Mouse (Mus musculus) neural tube, embryonic 11.5 days (tissue): ENCODE measurements around the gene Gm11213. TPM values are rescaled to one million over a fixed set of nuclear protein-coding genes. Genes with fewer than 3 reads are reported as not detected.
A peak's percentile ranks its signal among the peaks of the same experiment; 100 is the strongest.

Experiments
- ATAC-seq: fragments of 200-750 bp; cut with Nextera tagmentation; 2 replicates; pipeline ENCODE4 v1.8.0; 2017; ENCODE audit warnings: moderate number of reproducible peaks, mild to moderate bottlenecking, moderate TSS enrichment, moderate library complexity; ENCODE audit not compliant: insufficient read depth, low FRiP score, low TSS enrichment
- DNase-seq: peaks from one replicate; pipeline ENCODE4 v3.0.0-alpha.2; 2015; ENCODE audit warnings: low spot score
- H3K27ac ChIP-seq: fragments of 300-500 bp; sonication (generic); 2 replicates; pipeline ENCODE4 v1.5.1; 2014; ENCODE audit warnings: low read depth, mild to moderate bottlenecking, low read length
- H3K27me3 ChIP-seq: fragments of 300-500 bp; sonication (generic); 2 replicates; pipeline ENCODE4 v1.6.1; 2014; ENCODE audit warnings: mild to moderate bottlenecking, low read length, mixed read lengths; ENCODE audit not compliant: control insufficient read depth, insufficient read depth
- H3K36me3 ChIP-seq: fragments of 300-500 bp; sonication (generic); 2 replicates; pipeline ENCODE4 v1.6.1; 2014; ENCODE audit warnings: mild to moderate bottlenecking, low read length, moderate library complexity, mixed read lengths; ENCODE audit not compliant: control insufficient read depth, insufficient read depth
- H3K4me1 ChIP-seq: fragments of 300-500 bp; sonication (generic); 2 replicates; pipeline ENCODE4 v1.6.1; 2014; ENCODE audit warnings: low read length, mixed read lengths; ENCODE audit not compliant: control insufficient read depth, insufficient read depth
- H3K4me2 ChIP-seq: fragments of 300-500 bp; sonication (generic); 2 replicates; pipeline ENCODE4 v1.6.1; 2014; ENCODE audit warnings: low read depth, mild to moderate bottlenecking, moderate library complexity
- H3K4me3 ChIP-seq: fragments of 300-500 bp; sonication (generic); 2 replicates; pipeline ENCODE4 v1.5.1; 2014; ENCODE audit warnings: low read depth, low read length
- H3K9ac ChIP-seq: fragments of 300-500 bp; sonication (generic); 2 replicates; pipeline ENCODE4 v1.6.1; 2014; ENCODE audit warnings: mild to moderate bottlenecking, low read length
- H3K9me3 ChIP-seq: fragments of 300-500 bp; sonication (generic); 2 replicates; pipeline ENCODE4 v1.6.1; 2016; ENCODE audit warnings: low read length; ENCODE audit not compliant: control insufficient read depth
- WGBS: fragments of 180-500 bp; shearing (Covaris S2); extraction: QIAGEN DNeasy Blood & Tissue Kit; methylation state at CpG from one replicate; pipeline ENCODE4 v1.1.7; 2014; 5-methylcytosine and 5-hydroxymethylcytosine counted together
- polyA plus RNA-seq: library from polyadenylated mRNA; unstranded; fragments of >200 nt; fragmentation: Nextera tagmentation; extraction: Ambion mirVana; gene quantifications from 2 replicates; pipeline ENCODE4 v1.2.1, GENCODE M21; 2014

Gm11213 gene
- polyA plus RNA-seq, 1 experiment from 2014 or later: not detected

GRCm38 (mm10) chr4:63590538-63590937, 14.5 kb downstream of the Gm11213 start:
- WGBS: 90% methylated on average over 4 of the region's 4 CpGs
- H3K4me2 ChIP-seq: no peak overlapping the region
- no peak for DNase-seq
- no peaks in the 10 kb centered on the region for H3K9me3 ChIP-seq
- H3K9ac ChIP-seq: no peak overlapping the region
- no peaks in the 10 kb centered on the region for H3K4me1 ChIP-seq
- H3K27ac ChIP-seq: no peak overlapping the region
- H3K4me3 ChIP-seq: no peak overlapping the region
- no peaks in the 10 kb centered on the region for H3K36me3 ChIP-seq
- no peak for ATAC-seq
- no peaks in the 10 kb centered on the region for H3K27me3 ChIP-seq

GRCm38 (mm10) chr4:63589987-63590386, 15.1 kb downstream of the Gm11213 start:
- Histone ChIP-seq H3K4me3 (no peak overlapping the region), H3K9ac (no peak overlapping the region), H3K4me1 (no peaks in the 10 kb centered on the region), H3K36me3 (no peaks in the 10 kb centered on the region), H3K9me3 (no peaks in the 10 kb centered on the region), H3K27me3 (no peaks in the 10 kb centered on the region), H3K27ac (no peak overlapping the region), H3K4me2 (no peak overlapping the region)
- ATAC-seq (no peak), DNase-seq (no peak)
- WGBS: 92% methylated on average over 7 of the region's 7 CpGs

GRCm38 (mm10) chr4:63586240-63586639, 18.8 kb downstream of the Gm11213 start:
- Histone ChIP-seq H3K4me3 (no peak overlapping the region), H3K27ac (no peak overlapping the region), H3K36me3 (no peaks in the 10 kb centered on the region), H3K9ac (no peak overlapping the region), H3K9me3 (no peaks in the 10 kb centered on the region), H3K4me1 (no peaks in the 10 kb centered on the region), H3K27me3 (no peaks in the 10 kb centered on the region), H3K4me2 (no peak overlapping the region)
- WGBS: 83% methylated on average over 2 of the region's 2 CpGs
- no peak for DNase-seq
- no peak for ATAC-seq

- ATAC-seq (no peak), DNase-seq (no peak)
- WGBS: 83% methylated on average over 10 of the region's 10 CpGs
- Histone ChIP-seq H3K27ac (no peak overlapping the region), H3K9ac (no peak overlapping the region), H3K27me3 (no peaks in the 10 kb centered on the region), H3K4me3 (no peak overlapping the region), H3K4me1 (no peaks in the 10 kb centered on the region), H3K36me3 (no peaks in the 10 kb centered on the region), H3K9me3 (no peaks in the 10 kb centered on the region), H3K4me2 (no peak overlapping the region)
Measured at GRCm38 (mm10) chr4:63585216-63585615, 19.8 kb downstream of the Gm11213 start.

- Histone ChIP-seq H3K4me2 (no peak overlapping the region), H3K36me3 (no peaks in the 10 kb centered on the region; the same call in 1 of the 2 replicates), H3K4me3 (no peak overlapping the region), H3K9ac (no peak overlapping the region), H3K9me3 (no peaks in the 10 kb centered on the region), H3K27ac (no peak overlapping the region), H3K27me3 (no peaks in the 10 kb centered on the region), H3K4me1 (0 out of 2 replicates have a peak, but pooled peaks cover 2% of the 10 kb centered on the region)
- DNase-seq: peak; percentile 32
- ATAC-seq: no peak
- WGBS: 43% methylated on average over 5 of the region's 5 CpGs
Measured at GRCm38 (mm10) chr4:63582580-63582979, 22.5 kb downstream of the Gm11213 start.

GRCm38 (mm10) chr4:63580078-63580477, 25.0 kb downstream of the Gm11213 start:
- Histone ChIP-seq H3K27ac (0 out of 2 replicates have a peak overlapping the region, but pooled peaks have one; percentile 44), H3K4me1 (0 out of 2 replicates have a peak, but pooled peaks cover 2% of the 10 kb centered on the region), H3K9me3 (no peaks in the 10 kb centered on the region), H3K36me3 (no peaks in the 10 kb centered on the region; the same call in 1 of the 2 replicates), H3K4me3 (no peak overlapping the region), H3K4me2 (no peak overlapping the region), H3K27me3 (no peaks in the 10 kb centered on the region), H3K9ac (peak overlapping the region; percentile 26; the same call in 1 of the 2 replicates)
- DNase-seq: peak; percentile 60
- peak; percentile 71 for ATAC-seq
- 31% methylated on average over 6 of the region's 6 CpGs for WGBS

GRCm38 (mm10) chr4:63579649-63580048, 25.4 kb downstream of the Gm11213 start:
- H3K4me1 ChIP-seq: 0 out of 2 replicates have a peak, but pooled peaks cover 2% of the 10 kb centered on the region
- H3K36me3 ChIP-seq: no peaks in the 10 kb centered on the region; the same call in 1 of the 2 replicates
- DNase-seq: no peak
- H3K4me2 ChIP-seq: no peak overlapping the region
- H3K9me3 ChIP-seq: no peaks in the 10 kb centered on the region
- H3K27ac ChIP-seq: 0 out of 2 replicates have a peak overlapping the region, but pooled peaks have one; percentile 44
- no peak for ATAC-seq
- no peak overlapping the region for H3K9ac ChIP-seq
- no peaks in the 10 kb centered on the region for H3K27me3 ChIP-seq
- no peak overlapping the region for H3K4me3 ChIP-seq
- 86% methylated on average over 14 of the region's 14 CpGs for WGBS

GRCm38 (mm10) chr4:63572621-63573020, 32.4 kb downstream of the Gm11213 start:
- Histone ChIP-seq H3K27me3 (no peaks in the 10 kb centered on the region), H3K4me2 (no peak overlapping the region), H3K9me3 (no peaks in the 10 kb centered on the region), H3K4me1 (no peaks in the 10 kb centered on the region), H3K9ac (no peak overlapping the region), H3K36me3 (no peaks in the 10 kb centered on the region; the same call in 1 of the 2 replicates), H3K4me3 (no peak overlapping the region), H3K27ac (no peak overlapping the region)
- DNase-seq (no peak), ATAC-seq (no peak)
- WGBS: 90% methylated on average over 5 of the region's 5 CpGs

GRCm38 (mm10) chr4:63570208-63570781, 34.8 kb downstream of the Gm11213 start:
- H3K27ac ChIP-seq: no peak overlapping the region
- H3K4me2 ChIP-seq: no peak overlapping the region
- H3K36me3 ChIP-seq: no peaks in the 10 kb centered on the region
- 39% methylated on average over 7 of the region's 7 CpGs for WGBS
- no peak overlapping the region for H3K4me3 ChIP-seq
- H3K4me1 ChIP-seq: no peaks in the 10 kb centered on the region
- no peaks in the 10 kb centered on the region for H3K27me3 ChIP-seq
- ATAC-seq: no peak
- no peak overlapping the region for H3K9ac ChIP-seq
- H3K9me3 ChIP-seq: no peaks in the 10 kb centered on the region
- no peak for DNase-seq
